Mouse (Mus musculus) myocyte (in vitro differentiated cells): ENCODE results near the gene Rin3.

Source experiments
- CEBPB ChIP-seq: IDR thresholded peaks from 2 replicates; pipeline ENCODE4 v1.6.1; 2011; ENCODE audit warnings: mild to moderate bottlenecking, moderate library complexity; ENCODE audit not compliant: poor library complexity, insufficient read depth, severe bottlenecking
- E2F4 ChIP-seq: IDR thresholded peaks from one replicate; pipeline ENCODE4 v1.6.1; 2011; ENCODE audit warnings: mild to moderate bottlenecking, control low read depth, moderate library complexity; ENCODE audit not compliant: insufficient read depth
- MAX ChIP-seq: IDR thresholded peaks from one replicate; pipeline ENCODE4 v1.6.1; 2011; ENCODE audit warnings: low read depth, mild to moderate bottlenecking, control low read depth
- MYOD1 ChIP-seq, 3 experiments: IDR thresholded peaks; one replicate each; pipeline ENCODE4 v1.6.1; 2011; ENCODE audit warnings: control low read depth in 2 of 3, low read depth in 2 of 3, mild to moderate bottlenecking in 2 of 3, moderate library complexity in 1 of 3; ENCODE audit not compliant: insufficient read length in 2 of 3, control insufficient read depth in 1 of 3
- MYOG ChIP-seq, 3 experiments: IDR thresholded peaks; one replicate each; pipeline ENCODE4 v1.6.1; 2011; ENCODE audit warnings: control low read depth in 2 of 3, low read depth in 2 of 3, mild to moderate bottlenecking in 2 of 3; ENCODE audit not compliant: insufficient read length in 2 of 3, control insufficient read depth in 1 of 3, insufficient read depth in 1 of 3
- POLR2A ChIP-seq: IDR thresholded peaks from one replicate; pipeline ENCODE4 v1.6.1; 2011; ENCODE audit warnings: low read depth, mild to moderate bottlenecking, control low read depth, moderate library complexity; ENCODE audit not compliant: insufficient read length
- POLR2AphosphoS2 ChIP-seq: IDR thresholded peaks from one replicate; pipeline ENCODE4 v1.6.1; 2011; ENCODE audit warnings: low read depth, control low read depth; ENCODE audit not compliant: insufficient read length
- REST ChIP-seq: IDR thresholded peaks from one replicate; pipeline ENCODE4 v1.6.1; 2011; ENCODE audit warnings: mild to moderate bottlenecking, control low read depth, moderate library complexity; ENCODE audit not compliant: insufficient read depth, insufficient read length
- SRF ChIP-seq: IDR thresholded peaks from one replicate; pipeline ENCODE4 v1.6.1; 2011; ENCODE audit warnings: low read depth; ENCODE audit not compliant: control insufficient read depth, insufficient read length
- TCF12 ChIP-seq: IDR thresholded peaks from one replicate; pipeline ENCODE4 v1.6.1; 2011; ENCODE audit warnings: mild to moderate bottlenecking, control low read depth; ENCODE audit not compliant: poor library complexity, insufficient read depth, severe bottlenecking
- TCF3 ChIP-seq: IDR thresholded peaks from one replicate; pipeline ENCODE4 v1.6.1; 2011; ENCODE audit warnings: low read depth, control low read depth; ENCODE audit not compliant: insufficient read length
- USF1 ChIP-seq: IDR thresholded peaks from one replicate; pipeline ENCODE4 v1.6.1; 2011; ENCODE audit warnings: low read depth, mild to moderate bottlenecking, control low read depth, moderate library complexity

GRCm38 (mm10) chr12:102345031-102345815 lies 62.4 kb downstream of the Rin3 start:
- TF ChIP-seq POLR2A (no peak), MAX (no peak), USF1 (no peak), TCF12 (no peak), E2F4 (no peak), MYOD1 (IDR thresholded peaks at IDR 0.05; ENCODE audit: control insufficient read depth in 1 of 3, insufficient read length in 2 of 3, low read depth in 2 of 3) (no peak), POLR2AphosphoS2 (no peak), CEBPB (no peak), TCF3 (no peak), MYOG (IDR thresholded peaks at IDR 0.05; ENCODE audit: control insufficient read depth in 1 of 3, insufficient read depth in 1 of 3, insufficient read length in 2 of 3, low read depth in 2 of 3) (no peak), SRF (no peak), REST (no peak)
